Mouse (Mus musculus) CH12.LX (cell line): ENCODE data around the gene Lrrc8a. TPM values are rescaled to one million over a fixed set of nuclear protein-coding genes. Genes with fewer than 3 reads are reported as not detected.

Experiments used
- DNase-seq: peaks from one replicate; pipeline ENCODE4 v3.0.0-alpha.2; 2013; ENCODE audit errors: extremely low read depth
- H3K27ac ChIP-seq: 2 replicates; pipeline ENCODE4 v1.5.1; 2012; ENCODE audit warnings: low read depth, mild to moderate bottlenecking, control low read depth, moderate library complexity; ENCODE audit not compliant: insufficient read depth
- H3K27me3 ChIP-seq: replicated peaks from 2 replicates; pipeline ENCODE3; 2012; ENCODE audit warnings: inconsistent platforms
- H3K36me3 ChIP-seq, 2 experiments: replicated peaks in 1 of 2; 2 replicates each; pipeline versions ENCODE3 to v1.6.1; 2012; ENCODE audit warnings: inconsistent platforms in 1 of 2, low read length in 1 of 2, mild to moderate bottlenecking in 1 of 2, mixed read lengths in 1 of 2, moderate library complexity in 1 of 2; ENCODE audit not compliant: control insufficient read depth in 1 of 2, insufficient read depth in 1 of 2
- H3K4me1 ChIP-seq, 2 experiments: 2 replicates each; pipeline ENCODE4 v1.6.1; 2012; ENCODE audit warnings: inconsistent platforms in 1 of 2, moderate library complexity in 1 of 2; ENCODE audit not compliant: insufficient read depth in 2 of 2, control insufficient read depth in 1 of 2
- H3K4me2 ChIP-seq: 2 replicates; pipeline ENCODE4 v1.6.1; 2012; ENCODE audit warnings: low read depth, mild to moderate bottlenecking, control low read depth; ENCODE audit not compliant: poor library complexity, insufficient read depth, severe bottlenecking
- H3K4me3 ChIP-seq, 3 experiments: fragments of 150-350 bp in 1 of 3; sonication (generic) in 1 of 3; replicated peaks in 1 of 3; 2 replicates each; pipeline versions ENCODE3 to v1.5.1; 2011 to 2012; ENCODE audit warnings: low read depth in 2 of 3, low read length in 2 of 3, mild to moderate bottlenecking in 2 of 3, moderate library complexity in 2 of 3, control low read depth in 1 of 3, improper control_type of control experiment in 1 of 3, inconsistent platforms in 1 of 3, mixed read lengths in 1 of 3; ENCODE audit not compliant: poor library complexity in 1 of 3
- H3K79me2 ChIP-seq: replicated peaks from 2 replicates; pipeline ENCODE4 v1.6.1; 2012; ENCODE audit warnings: mild to moderate bottlenecking, moderate library complexity; ENCODE audit not compliant: control insufficient read depth, poor library complexity, insufficient read depth, severe bottlenecking; ENCODE audit errors: extremely low read depth
- H3K9ac ChIP-seq: 2 replicates; pipeline ENCODE4 v1.6.1; 2012; ENCODE audit warnings: low read depth, mild to moderate bottlenecking, control low read depth, moderate library complexity; ENCODE audit not compliant: insufficient read depth
- H3K9me3 ChIP-seq: replicated peaks from 2 replicates; pipeline ENCODE3; 2012; ENCODE audit warnings: low read length, inconsistent platforms, mixed read lengths
- BHLHE40 ChIP-seq: IDR thresholded peaks from 2 replicates; pipeline ENCODE4 v1.6.1; 2011; ENCODE audit warnings: mild to moderate bottlenecking, low read depth, low read length, improper control_type of control experiment
- CTCF ChIP-seq, 2 experiments: IDR thresholded peaks in 1 of 2; conservative IDR thresholded peaks in 1 of 2; 2 replicates each; pipeline ENCODE4 v1.5.1; 2011 to 2012; ENCODE audit warnings: low read depth in 2 of 2, low read length in 2 of 2, improper control_type of control experiment in 1 of 2, inconsistent platforms in 1 of 2, mild to moderate bottlenecking in 1 of 2, moderate library complexity in 1 of 2
- E2F4 ChIP-seq: IDR thresholded peaks from 2 replicates; pipeline ENCODE4 v1.6.1; 2011; ENCODE audit warnings: low read depth, low read length, improper control_type of control experiment; ENCODE audit not compliant: insufficient replicate concordance
- ELF1 ChIP-seq: IDR thresholded peaks from 2 replicates; pipeline ENCODE4 v1.6.1; 2014; ENCODE audit warnings: low read depth, mild to moderate bottlenecking, inconsistent platforms, low read length, improper control_type of control experiment
- EP300 ChIP-seq: IDR thresholded peaks from 2 replicates; pipeline ENCODE4 v1.6.1; 2011; ENCODE audit warnings: low read length, improper control_type of control experiment
- ETS1 ChIP-seq: conservative IDR thresholded peaks from 2 replicates; pipeline ENCODE4 v1.6.1; 2012; ENCODE audit warnings: low read depth, mild to moderate bottlenecking, inconsistent platforms, low read length, improper control_type of control experiment, moderate library complexity
- GABPA ChIP-seq: IDR thresholded peaks from 2 replicates; pipeline ENCODE4 v1.6.1; 2012; ENCODE audit warnings: low read depth, low read length, improper control_type of control experiment, inconsistent platforms; ENCODE audit not compliant: insufficient replicate concordance
- HCFC1 ChIP-seq: IDR thresholded peaks from 2 replicates; pipeline ENCODE4 v1.6.1; 2012; ENCODE audit warnings: low read depth, mild to moderate bottlenecking, inconsistent platforms, low read length, improper control_type of control experiment
- JUN ChIP-seq: IDR thresholded peaks from 2 replicates; pipeline ENCODE4 v1.6.1; 2011; ENCODE audit warnings: low read depth, mild to moderate bottlenecking, low read length, improper control_type of control experiment, moderate library complexity; ENCODE audit not compliant: insufficient read depth
- JUND ChIP-seq: conservative IDR thresholded peaks from 2 replicates; pipeline ENCODE4 v1.6.1; 2011; ENCODE audit warnings: low read depth, low read length, improper control_type of control experiment
- KAT2A ChIP-seq: IDR thresholded peaks from 2 replicates; pipeline ENCODE4 v1.6.1; 2012; ENCODE audit warnings: low read length, improper control_type of control experiment, inconsistent platforms; ENCODE audit not compliant: insufficient replicate concordance
- MAFK ChIP-seq: IDR thresholded peaks from 2 replicates; pipeline ENCODE4 v1.6.1; 2011; ENCODE audit warnings: low read length, improper control_type of control experiment; ENCODE audit not compliant: insufficient replicate concordance
- MAX ChIP-seq: IDR thresholded peaks from 2 replicates; pipeline ENCODE4 v1.6.1; 2011; ENCODE audit warnings: low read length, improper control_type of control experiment
- MAZ ChIP-seq: IDR thresholded peaks from 2 replicates; pipeline ENCODE4 v1.6.1; 2012; ENCODE audit warnings: low read depth, mild to moderate bottlenecking, inconsistent platforms, low read length, improper control_type of control experiment, moderate library complexity
- MEF2A ChIP-seq: IDR thresholded peaks from 2 replicates; pipeline ENCODE4 v1.6.1; 2014; ENCODE audit warnings: low read depth, mild to moderate bottlenecking, inconsistent platforms, low read length, improper control_type of control experiment, borderline replicate concordance
- POLR2A ChIP-seq: IDR thresholded peaks from 2 replicates; pipeline ENCODE4 v1.6.1; 2011; ENCODE audit warnings: low read depth, mild to moderate bottlenecking, improper control_type of control experiment, low read length
- POLR2AphosphoS2 ChIP-seq: IDR thresholded peaks from 2 replicates; pipeline ENCODE4 v1.6.1; 2011; ENCODE audit warnings: low read depth, low read length, improper control_type of control experiment
- RAD21 ChIP-seq: IDR thresholded peaks from 2 replicates; pipeline ENCODE4 v1.6.1; 2011; ENCODE audit warnings: low read depth, mild to moderate bottlenecking, low read length, improper control_type of control experiment, moderate library complexity
- RCOR1 ChIP-seq: conservative IDR thresholded peaks from 2 replicates; pipeline ENCODE4 v1.6.1; 2012; ENCODE audit warnings: low read depth, mild to moderate bottlenecking, inconsistent platforms, low read length, improper control_type of control experiment
- SIN3A ChIP-seq: IDR thresholded peaks from 2 replicates; pipeline ENCODE4 v1.6.1; 2012; ENCODE audit warnings: low read length, improper control_type of control experiment, inconsistent platforms
- SMC3 ChIP-seq: IDR thresholded peaks from 2 replicates; pipeline ENCODE4 v1.6.1; 2011; ENCODE audit warnings: low read depth, low read length, improper control_type of control experiment
- TBP ChIP-seq: conservative IDR thresholded peaks from 2 replicates; pipeline ENCODE4 v1.6.1; 2011; ENCODE audit warnings: low read depth, low read length, improper control_type of control experiment
- TCF12 ChIP-seq: IDR thresholded peaks from 2 replicates; pipeline ENCODE4 v1.6.1; 2014; ENCODE audit warnings: low read depth, mild to moderate bottlenecking, inconsistent platforms, low read length, improper control_type of control experiment
- UBTF ChIP-seq: IDR thresholded peaks from 2 replicates; pipeline ENCODE4 v1.6.1; 2012; ENCODE audit warnings: low read depth, mild to moderate bottlenecking, inconsistent platforms, low read length, improper control_type of control experiment, moderate library complexity
- USF1 ChIP-seq: IDR thresholded peaks from 2 replicates; pipeline ENCODE4 v1.6.1; 2014; ENCODE audit warnings: low read depth, mild to moderate bottlenecking, inconsistent platforms, low read length, improper control_type of control experiment
- USF2 ChIP-seq: conservative IDR thresholded peaks from 2 replicates; pipeline ENCODE4 v1.6.1; 2011; ENCODE audit warnings: low read depth, low read length, improper control_type of control experiment
- ZC3H11A ChIP-seq: IDR thresholded peaks from 2 replicates; pipeline ENCODE4 v1.6.1; 2012; ENCODE audit warnings: low read depth, mild to moderate bottlenecking, inconsistent platforms, low read length, improper control_type of control experiment
- ZKSCAN1 ChIP-seq: IDR thresholded peaks from 2 replicates; pipeline ENCODE4 v1.6.1; 2012; ENCODE audit warnings: low read depth, inconsistent platforms, low read length, improper control_type of control experiment, borderline replicate concordance
- ZMIZ1 ChIP-seq: IDR thresholded peaks from 2 replicates; pipeline ENCODE4 v1.6.1; 2012; ENCODE audit warnings: low read depth, mild to moderate bottlenecking, inconsistent platforms, low read length, improper control_type of control experiment
- dilution Hi-C: fragments of 300-500 bp; cut with MboI; formaldehyde crosslinking; loops from 2 replicates; pipeline ENCODE4 v1.14.3; 2020; ENCODE audit warnings: low sequenced_read_pairs; ENCODE audit not compliant: extremely low pct_unique_long_range_greater_than_20kb, extremely low pct_ligation_motif_present
- in situ Hi-C: fragments of 300-500 bp; cut with MboI; formaldehyde crosslinking; loops from 3 replicates; pipeline ENCODE4 v1.14.3; 2019; ENCODE audit warnings: low sequenced_read_pairs, low pct_ligation_motif_present, low pct_unique_long_range_greater_than_20kb, mixed read lengths
- polyA plus RNA-seq: library from polyadenylated mRNA; unstranded; fragments of >175 nt; gene quantifications from 2 replicates; pipeline ENCODE4 v1.2.1, GENCODE M21; 2012; ENCODE audit warnings: low read depth; ENCODE audit not compliant: insufficient read length
- total RNA-seq, 2 experiments: library from RNA; depleted of rRNA; stranded (reverse); fragments of 300-350 nt in 1 of 2; fragments of >200 nt in 1 of 2; gene quantifications; 2 replicates each; pipeline ENCODE4 v1.2.3; 2012 to 2014

Gene Lrrc8a
- total and polyA plus RNA-seq, 3 experiments: 1.4 to 2.8 (median 1.8) TPM

GRCm38 (mm10) chr2:30250166-30251128 is 12.9 kb downstream of the Lrrc8a start:
- Histone ChIP-seq H3K36me3 (peaks cover 7 to 52% of the 10 kb centered on the region in 2 experiments), H3K79me2 (no peaks in the 10 kb centered on the region), H3K9ac (no peak overlapping the region), H3K27me3 (no peaks in the 10 kb centered on the region), H3K4me2 (no peak overlapping the region)
- in situ Hi-C loops: no loop called here
- TF ChIP-seq ZC3H11A (no peak), POLR2A (no peak), KAT2A (no peak), ELF1 (no peak), MAFK (no peak), BHLHE40 (no peak), SMC3 (no peak), MEF2A (no peak), ZKSCAN1 (no peak), ETS1 (no peak), SIN3A (no peak), HCFC1 (no peak), ZMIZ1 (no peak), JUN (no peak), RCOR1 (no peak), TCF12 (no peak), USF2 (no peak)
- TF ChIP-seq, all 38 proteins: peak for 0
- H3K27ac ChIP-seq: no peak overlapping the region
- peaks cover 22 to 47% of the 10 kb centered on the region in 2 experiments for H3K4me1 ChIP-seq
- H3K9me3 ChIP-seq: no peaks in the 10 kb centered on the region
- no peak overlapping the region for H3K4me3 ChIP-seq
- DNase-seq: no peak
- dilution Hi-C loops: no loop called here

- Histone ChIP-seq H3K4me3 (no peak overlapping the region), H3K9me3 (no peaks in the 10 kb centered on the region), H3K79me2 (no peaks in the 10 kb centered on the region), H3K4me2 (no peak overlapping the region), H3K27ac (no peak overlapping the region), H3K9ac (no peak overlapping the region), H3K4me1 (peaks cover 14 to 36% of the 10 kb centered on the region in 2 experiments), H3K27me3 (no peaks in the 10 kb centered on the region), H3K36me3 (peaks cover 16 to 56% of the 10 kb centered on the region in 2 experiments)
- in situ Hi-C loops: no loop called here
- dilution Hi-C loops: no loop called here
- DNase-seq: peak; percentile 86
- TF ChIP-seq GABPA (no peak), BHLHE40 (no peak), USF1 (no peak), ZC3H11A (no peak), EP300 (no peak), CTCF (conservative IDR thresholded peaks at IDR 0.05 in 1 of 2, IDR thresholded peaks at IDR 0.05 in 1 of 2; ENCODE audit: low read depth in 2 of 2, low read length in 2 of 2) (no peak), RAD21 (no peak), UBTF (no peak), KAT2A (no peak), USF2 (no peak), E2F4 (no peak), MEF2A (no peak), TBP (no peak), JUN (no peak), POLR2AphosphoS2 (no peak), JUND (no peak), MAX (peak; percentile 16; the same call in 1 of the 2 replicates), MAZ (0 out of 2 replicates have a peak, but pooled peaks have one; percentile 36)
Observed at GRCm38 (mm10) chr2:30251417-30252104, 14.0 kb downstream of the Lrrc8a start.
